Mouse (Mus musculus): ENCODE data around the gene Siae. TPM values are rescaled to one million over a fixed set of nuclear protein-coding genes. Genes with fewer than 3 reads are reported as not detected.

The Siae gene
- total RNA-seq (2023) = 9.7 TPM

GRCm38 (mm10) chr9:37554838-37555748 is at the start of gene Siae:
Gene Siae, plus strand, starts transcription at chr9:37555698.

GRCm38 (mm10) chr9:37527396-37528224 is 27.9 kb upstream of the Siae start, which contains the start of gene Esam:
Gene Esam, plus strand, starts transcription at chr9:37528078.

DNA sequence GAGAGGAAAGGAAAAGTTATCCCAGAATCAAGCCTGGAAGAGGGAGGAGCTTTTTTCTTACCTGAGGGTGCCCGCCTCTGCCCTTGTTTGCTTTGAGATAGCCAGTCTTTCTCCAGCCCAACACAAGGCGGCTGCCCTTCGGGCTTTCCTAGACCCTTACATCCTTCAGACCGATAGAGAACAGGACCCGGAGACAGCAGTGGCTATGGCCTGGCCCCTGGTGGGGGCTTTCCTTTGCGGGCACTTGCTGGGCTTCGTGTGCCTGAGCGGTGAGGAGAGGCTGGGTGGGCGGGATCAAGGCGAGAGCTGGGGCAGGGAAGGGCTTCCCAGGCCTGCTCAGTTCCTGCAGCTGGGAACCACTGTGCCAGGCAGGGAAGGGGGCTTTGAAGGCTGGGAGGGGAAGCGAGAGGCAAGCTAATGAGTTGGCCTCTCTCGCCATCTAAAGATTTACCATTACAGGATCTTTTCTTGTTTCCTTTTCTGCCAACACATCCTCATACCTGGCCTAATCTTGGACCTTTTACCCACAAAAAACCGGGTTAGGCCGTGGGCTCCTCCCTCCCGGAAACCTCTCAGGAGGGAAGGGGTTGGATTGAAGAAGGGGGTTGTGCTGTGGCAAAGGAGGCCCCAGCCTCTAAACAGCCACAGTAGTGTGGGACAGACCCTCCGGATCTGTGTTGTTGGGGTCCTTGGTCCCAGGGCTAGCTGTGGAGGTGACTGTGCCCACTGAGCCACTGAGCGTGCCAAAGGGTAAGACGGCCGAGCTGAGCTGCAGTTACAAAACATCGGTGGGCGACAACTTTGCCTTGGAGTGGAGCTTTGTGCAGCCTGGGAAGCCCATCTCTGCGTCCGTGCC is 16.1 kb upstream of the Siae start, which contains the start of gene Vsig2:
Gene Vsig2, plus strand, starts transcription at position 86 of the 856 bp plus-strand sequence.

DNA sequence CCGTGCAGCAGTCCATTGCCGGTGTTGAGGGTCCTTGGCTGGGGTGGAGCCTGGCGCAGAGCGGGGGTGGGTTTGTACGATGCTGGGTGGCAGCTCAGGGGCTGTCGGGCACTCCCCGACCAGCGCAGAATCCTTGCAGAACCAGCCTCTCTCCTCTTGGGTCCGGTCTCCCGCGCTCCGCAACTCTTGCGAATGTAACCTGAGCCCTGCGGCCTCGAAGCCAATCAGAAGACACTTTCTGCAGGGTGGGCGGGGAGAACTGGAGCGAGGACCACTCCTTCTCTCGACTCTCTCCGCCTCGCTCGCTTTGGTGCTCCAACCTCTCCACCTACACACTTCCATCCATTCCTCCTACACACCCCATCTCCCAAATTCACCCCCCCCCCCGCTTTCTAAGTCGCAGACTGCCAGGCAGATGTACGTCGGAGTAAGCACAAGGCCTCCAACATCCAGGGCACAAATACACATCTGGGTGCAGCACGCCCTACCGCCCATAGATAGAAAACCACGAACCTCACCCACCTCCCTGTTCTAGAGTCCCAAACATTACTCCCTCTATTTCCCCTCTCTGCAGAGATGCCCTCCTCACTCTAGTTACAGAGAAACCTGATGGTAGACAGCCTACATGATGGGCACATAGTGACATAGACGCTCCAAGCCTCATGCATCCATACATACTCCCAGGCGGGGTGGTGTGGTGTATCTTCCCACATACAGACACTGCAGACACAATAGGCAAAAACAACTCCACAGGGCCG is 2.8 kb upstream of the Siae start, which contains the start of gene Nrgn:
Gene Nrgn, minus strand, starts transcription at position 369 of the 758 bp plus-strand sequence.

DNA sequence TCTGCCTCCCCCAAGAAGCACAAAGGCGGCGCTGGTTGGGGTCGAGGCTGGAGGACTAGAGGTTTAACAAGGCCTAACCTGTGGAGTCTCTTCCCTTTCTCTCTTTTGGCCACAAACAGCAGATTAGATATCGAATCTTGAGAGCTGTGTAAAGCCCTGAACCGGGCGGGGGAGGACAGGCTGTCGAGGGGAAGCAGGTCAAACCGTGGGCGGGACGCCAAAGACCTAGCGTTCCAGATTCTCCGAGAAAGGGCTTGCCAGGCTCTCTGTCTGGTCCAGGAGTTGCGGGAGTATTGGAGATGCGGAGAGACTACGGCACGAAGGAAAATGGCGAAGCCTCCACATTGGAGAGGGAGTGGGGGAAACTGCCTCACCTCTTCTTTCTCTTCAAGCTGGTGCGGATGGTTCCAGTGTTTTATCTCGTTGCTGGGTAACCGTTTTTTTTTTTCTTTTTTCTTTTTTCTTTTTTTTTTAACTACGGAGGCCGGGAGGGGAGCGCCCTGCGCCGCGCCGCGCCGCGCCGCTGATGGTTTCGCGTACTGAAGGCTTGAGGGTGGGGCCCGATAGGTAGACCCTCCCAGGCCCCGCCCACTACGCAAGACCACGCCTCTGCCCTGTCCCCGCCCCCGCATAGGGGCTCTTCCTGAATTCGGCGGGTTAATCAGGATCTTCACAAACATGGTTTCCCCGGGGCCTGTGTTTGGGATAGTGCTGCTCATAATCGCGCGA is 57.8 kb downstream of the Siae start, which contains the start of gene Spa17:
Gene Spa17, minus strand, starts transcription at position 541 of the 729 bp plus-strand sequence.

GRCm38 (mm10) chr9:37656931-37657481 is 101.5 kb downstream of the Siae start, which contains the start of gene Tbrg1:
Gene Tbrg1, minus strand, starts transcription at chr9:37657312.

DNA sequence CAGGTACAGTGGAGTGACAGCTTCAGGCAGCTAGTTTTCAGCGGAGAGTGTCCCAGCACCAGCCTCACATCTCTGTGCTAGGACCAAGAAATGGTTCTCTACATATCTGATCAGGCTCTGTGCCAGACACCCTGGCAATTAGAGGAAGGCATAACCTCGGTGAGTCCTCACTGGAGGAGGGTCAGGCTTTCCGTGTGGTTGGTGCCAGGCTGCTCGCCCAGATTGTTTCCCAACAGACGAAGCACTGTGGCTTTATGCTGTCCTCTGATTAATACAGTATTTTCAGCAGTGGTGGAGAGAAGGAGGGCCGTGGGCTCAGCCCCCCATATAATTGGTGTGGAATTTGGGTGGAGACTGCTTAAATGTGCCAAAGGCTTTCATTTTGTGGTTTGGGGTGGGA is 113.6 kb downstream of the Siae start, which contains the start of gene Panx3:
Gene Panx3, minus strand, starts transcription at position 121 of the 400 bp plus-strand sequence.

Other genes with a start within 250 kb of the Siae start
- gene Ccdc15, start 207.3 kb upstream of the Siae start, total RNA-seq (2023) = 13.9 TPM
- not detected for gene Hepacam, start 188.3 kb upstream of the Siae start, total RNA-seq (2023)
- not detected for gene Robo4, start 153.8 kb upstream of the Siae start, total RNA-seq (2023)
- gene Robo3, start 122.5 kb upstream of the Siae start, total RNA-seq (2023) = not detected
- 59.9 TPM for gene Msantd2, start 66.4 kb upstream of the Siae start, total RNA-seq (2023)
- 0.58 TPM for gene Esam, start 27.6 kb upstream of the Siae start, total RNA-seq (2023)
- not detected for gene Vsig2, start 16.4 kb upstream of the Siae start, total RNA-seq (2023)
- 0.37 TPM for gene Nrgn, start 2.8 kb upstream of the Siae start, total RNA-seq (2023)
- gene Spa17, start 58.0 kb downstream of the Siae start, total RNA-seq (2023) = not detected
- gene Tbrg1, start 101.6 kb downstream of the Siae start, total RNA-seq (2023) = 83.6 TPM
- gene Panx3, start 113.5 kb downstream of the Siae start, total RNA-seq (2023) = not detected
- not detected for gene Olfr160, start 160.6 kb downstream of the Siae start, total RNA-seq (2023)
- not detected for gene Olfr874, start 189.4 kb downstream of the Siae start, total RNA-seq (2023)
- not detected for gene Olfr875, start 216.2 kb downstream of the Siae start, total RNA-seq (2023)
- gene Olfr876, start 247.3 kb downstream of the Siae start, total RNA-seq (2023) = not detected

Measured in CD8-positive naive resting alpha-beta T cell, adult 57 days (primary cell).